24 mouse cellular contexts compared by ENCODE assay signal in the genomic region with DNA sequence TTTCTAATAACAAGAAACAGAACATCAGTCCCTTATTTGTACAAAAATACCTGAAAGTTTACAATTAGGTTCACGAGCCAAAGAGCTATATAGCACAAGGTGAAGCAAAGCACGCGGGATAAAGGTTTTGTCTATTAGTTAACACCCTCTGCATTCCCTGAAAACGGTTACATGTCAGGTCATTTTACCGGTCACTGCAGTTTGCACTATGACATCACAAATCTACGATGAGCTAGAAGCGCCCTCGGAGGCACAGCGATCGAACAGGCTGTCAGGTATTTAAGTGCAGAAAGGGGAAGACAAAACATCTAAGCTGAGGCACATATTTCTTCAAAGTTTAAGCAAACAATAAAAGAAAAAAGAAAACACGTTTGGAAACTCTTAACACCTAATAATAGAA. TPM values are rescaled to one million over a fixed set of nuclear protein-coding genes. Genes with fewer than 3 reads are reported as not detected.
A peak's percentile ranks its signal among the peaks of the same experiment; 100 is the strongest.
DNase-seq lines count a peak whose midpoint lies in the region; ATAC-seq and TF ChIP-seq lines count a peak whose summit lies in the region.
"Had no signal": no experiment of that assay in that cellular context is flagged by ENCODE, and none has a peak within 500 bp of the region (broad histone marks: within the 10 kb centered on the region; RNA-seq: fewer than 3 reads in every experiment).

No protein-coding gene starts in this region.

- H3K4me3 ChIP-seq in heart, embryonic 10.5 days, result no peak overlapping the region
- no peak overlapping the region for H3K4me3 ChIP-seq in heart, embryonic 13.5 days
- no peak overlapping the region for H3K4me3 ChIP-seq in limb, embryonic 12.5 days (replicated peaks)
- no peak overlapping the region for H3K4me3 ChIP-seq in limb, embryonic 10.5 days
- no peak overlapping the region for H3K4me3 ChIP-seq in lung, embryonic 14.5 days (ENCODE audit: low read depth, low read length)
- H3K4me3 ChIP-seq: embryonic facial prominence, embryonic 13.5 days; embryonic facial prominence, embryonic 15.5 days; erythroblast, embryonic 14.5 days had no signal

- H3K9me3 ChIP-seq in heart, embryonic 10.5 days, result no peaks in the 10 kb centered on the region
- no peaks in the 10 kb centered on the region for H3K9me3 ChIP-seq in heart, embryonic 13.5 days
- no peaks in the 10 kb centered on the region for H3K9me3 ChIP-seq in limb, embryonic 12.5 days
- no peaks in the 10 kb centered on the region for H3K9me3 ChIP-seq in limb, embryonic 10.5 days (replicated peaks)
- no peaks in the 10 kb centered on the region for H3K9me3 ChIP-seq in lung, embryonic 14.5 days (ENCODE audit: low read depth, low read length)
- H3K9me3 ChIP-seq: embryonic facial prominence, embryonic 13.5 days; embryonic facial prominence, embryonic 15.5 days had no signal

- peaks cover 64% of the 10 kb centered on the region for H3K36me3 ChIP-seq in heart, embryonic 10.5 days
- peaks cover 62% of the 10 kb centered on the region for H3K36me3 ChIP-seq in heart, embryonic 13.5 days
- H3K36me3 ChIP-seq in limb, embryonic 12.5 days, result peaks cover 57% of the 10 kb centered on the region
- H3K36me3 ChIP-seq in limb, embryonic 10.5 days, result peaks cover 62% of the 10 kb centered on the region
- peaks cover 64% of the 10 kb centered on the region for H3K36me3 ChIP-seq in lung, embryonic 14.5 days (ENCODE audit: insufficient read depth)

- no peaks in the 10 kb centered on the region for H3K27me3 ChIP-seq in heart, embryonic 10.5 days (ENCODE audit: insufficient read depth, poor library complexity, severe bottlenecking)
- no peaks in the 10 kb centered on the region for H3K27me3 ChIP-seq in heart, embryonic 13.5 days (replicated peaks)
- H3K27me3 ChIP-seq in limb, embryonic 12.5 days, result no peaks in the 10 kb centered on the region
- H3K27me3 ChIP-seq in limb, embryonic 10.5 days (ENCODE audit: low read depth, poor library complexity, severe bottlenecking), result no peaks in the 10 kb centered on the region
- no peaks in the 10 kb centered on the region for H3K27me3 ChIP-seq in lung, embryonic 14.5 days (ENCODE audit: insufficient read depth, low read length)
- H3K27me3 ChIP-seq: embryonic facial prominence, embryonic 13.5 days; embryonic facial prominence, embryonic 15.5 days had no signal

- 91% methylated on average over 11 of the region's 11 CpGs for WGBS in heart, embryonic 10.5 days
- 88% methylated on average over 11 of the region's 11 CpGs for WGBS in heart, embryonic 13.5 days
- 70% methylated on average over 11 of the region's 11 CpGs for whole genome bisulfite sequencing in limb, embryonic 12.5 days
- 93% methylated on average over 11 of the region's 11 CpGs for WGBS in limb, embryonic 10.5 days
- 77% methylated on average over 11 of the region's 11 CpGs for WGBS in lung, embryonic 14.5 days

- no peak overlapping the region for H3K9ac ChIP-seq in heart, embryonic 13.5 days
- no peak overlapping the region for H3K9ac ChIP-seq in limb, embryonic 12.5 days (replicated peaks)
- H3K9ac ChIP-seq in lung, embryonic 14.5 days, result no peak overlapping the region
- H3K9ac ChIP-seq: embryonic facial prominence, embryonic 13.5 days; embryonic facial prominence, embryonic 15.5 days had no signal

- peaks cover 17% of the 10 kb centered on the region for H3K4me1 ChIP-seq in heart, embryonic 10.5 days
- H3K4me1 ChIP-seq in heart, embryonic 13.5 days, result peaks cover 36% of the 10 kb centered on the region
- H3K4me1 ChIP-seq in limb, embryonic 12.5 days (replicated peaks), result no peaks in the 10 kb centered on the region; the same call in 1 of the 2 replicates
- peaks cover 8% of the 10 kb centered on the region for H3K4me1 ChIP-seq in limb, embryonic 10.5 days
- H3K4me1 ChIP-seq in lung, embryonic 14.5 days (ENCODE audit: insufficient read depth), result no peaks in the 10 kb centered on the region
- H3K4me1 ChIP-seq: embryonic facial prominence, embryonic 13.5 days; embryonic facial prominence, embryonic 15.5 days had no signal

- intact Hi-C loops in heart, postnatal 25 days (cut with DNase I), result no loop called here

- no peak overlapping the region for H3K4me2 ChIP-seq in heart, embryonic 13.5 days
- H3K4me2 ChIP-seq in limb, embryonic 12.5 days, result no peak overlapping the region
- H3K4me2 ChIP-seq in lung, embryonic 14.5 days, result no peak overlapping the region
- H3K4me2 ChIP-seq: embryonic facial prominence, embryonic 13.5 days; embryonic facial prominence, embryonic 15.5 days had no signal

- no peak for ATAC-seq in heart, embryonic 13.5 days (ENCODE audit: extremely low read depth, insufficient number of reproducible peaks, low FRiP score, low TSS enrichment)
- ATAC-seq in limb, embryonic 12.5 days (ENCODE audit: insufficient number of reproducible peaks, insufficient read depth, low FRiP score, low TSS enrichment, low read depth), result no peak
- no peak for ATAC-seq in lung, embryonic 14.5 days (ENCODE audit: insufficient read depth)
- ATAC-seq: forebrain, embryonic 14.5 days; forebrain, embryonic 16.5 days had no signal

- TF ChIP-seq CTCF in lung, embryonic 14.5 days (IDR thresholded peaks at IDR 0.05; ENCODE audit: low read depth), result no peak

- DNase-seq in heart, adult 11 months, result peak; percentile 65
- DNase-seq in heart, embryonic 10.5 days (ENCODE audit: low spot score), result no peak
- no peak for DNase-seq in heart, postnatal 25 days (ENCODE audit: low spot score)
- no peak for DNase-seq in limb, embryonic 10.5 days (ENCODE audit: low spot score)
- DNase-seq in lung, embryonic 14.5 days, result no peak
- DNase-seq in lung, postnatal 10 days, result no peak
- DNase-seq: adrenal gland, adult 2 months; adrenal gland, postnatal 10 days; adrenal gland, postnatal 25 days; cerebellum, adult 11 months; cerebellum, adult 18-20 months; cerebellum, adult 8-10 months; cerebellum, adult 9-11 months; cerebellum, postnatal 14 days; cerebellum, postnatal 36 days; embryo, embryonic 11 days had no signal

- H3K27ac ChIP-seq in heart, embryonic 10.5 days, result no peak overlapping the region
- H3K27ac ChIP-seq in heart, embryonic 13.5 days (replicated peaks), result peak overlapping the region; percentile 40; the same call in 1 of the 2 replicates
- H3K27ac ChIP-seq in limb, embryonic 12.5 days, result peak overlapping the region; percentile 56; the same call in 1 of the 2 replicates
- H3K27ac ChIP-seq in limb, embryonic 10.5 days, result no peak overlapping the region
- H3K27ac ChIP-seq in lung, embryonic 14.5 days (ENCODE audit: low read depth), result peak overlapping the region; percentile 54; the same call in 1 of the 2 replicates
- H3K27ac ChIP-seq: embryonic facial prominence, embryonic 13.5 days; embryonic facial prominence, embryonic 15.5 days had no signal

RNA-seq across cellular contexts. Expression of gene Ddc, which starts 32.6 kb away (rescaled TPM):
- polyA plus RNA-seq in heart, embryonic 10.5 days (2016; fragmentation: Nextera tagmentation; extraction: Ambion mirVana), result 34.5 and 42.8 TPM in 2 replicates
- polyA plus RNA-seq in heart, embryonic 13.5 days (2015; fragmentation: Nextera tagmentation; extraction: Ambion mirVana), result 64.6 and 78.2 TPM in 2 replicates
- 1 to 10 TPM; 2.5 TPM for total RNA-seq in heart, postnatal 25 days (2021)
- 11.9 and 13.0 TPM in 2 replicates for polyA plus RNA-seq in limb, embryonic 12.5 days (2016; fragmentation: Nextera tagmentation; extraction: Ambion mirVana)
- polyA plus RNA-seq in limb, embryonic 10.5 days (2016; fragmentation: Nextera tagmentation; extraction: Ambion mirVana), result 5.5 and 6.2 TPM in 2 replicates
- polyA plus RNA-seq in lung, embryonic 14.5 days (2014; fragmentation: Nextera tagmentation; extraction: Ambion mirVana), result 13.1 and 13.4 TPM in 2 replicates
- total RNA-seq: common myeloid progenitor, adult 5-6 weeks had no signal

Comparison
In these comparisons a context has a peak if more than half of its experiments do, and no peak if none do; other contexts are left out.
1. H3K27ac ChIP-seq: peak in heart, embryonic 13.5 days (single experiment), limb, embryonic 12.5 days (single experiment) and lung, embryonic 14.5 days (single experiment); none in heart, embryonic 10.5 days (single experiment) and limb, embryonic 10.5 days (single experiment).